Mouse (Mus musculus) cerebellum, adult 2 months (tissue): ENCODE data around the gene Marc2.

ENCODE experiments used
- CTCF ChIP-seq: fragments of 200-500 bp; IDR thresholded peaks from 2 replicates; pipeline ENCODE4 v1.5.1; 2011; ENCODE audit warnings: low read depth, mild to moderate bottlenecking, control low read depth, low read length, moderate library complexity, borderline replicate concordance; ENCODE audit not compliant: insufficient read depth
- POLR2A ChIP-seq: fragments of 200-500 bp; IDR thresholded peaks from 2 replicates; pipeline ENCODE4 v1.6.1; 2011; ENCODE audit warnings: low read length, control low read depth, borderline replicate concordance; ENCODE audit not compliant: insufficient read depth

GRCm38 (mm10) chr1:184867640-184868120 is 21.4 kb upstream of the Marc2 start:
- TF ChIP-seq POLR2A = no peak
- TF ChIP-seq CTCF = no peak
